Mouse (Mus musculus) liver, embryonic 16.5 days (tissue): ENCODE data around the gene Col19a1. TPM values are rescaled to one million over a fixed set of nuclear protein-coding genes. Genes with fewer than 3 reads are reported as not detected.

Source experiments
- ATAC-seq: fragments of 200-750 bp; cut with Nextera tagmentation; 2 replicates; pipeline ENCODE4 v1.8.0; 2017; ENCODE audit warnings: low read depth, mild to moderate bottlenecking, moderate number of reproducible peaks, moderate library complexity
- H3K27ac ChIP-seq: fragments of 300-500 bp; sonication (generic); 2 replicates; pipeline ENCODE4 v1.5.1; 2014; ENCODE audit warnings: mild to moderate bottlenecking, low read length
- H3K27me3 ChIP-seq: fragments of 300-500 bp; sonication (generic); 2 replicates; pipeline ENCODE4 v1.6.1; 2014; ENCODE audit warnings: low read depth, low read length, mixed read lengths; ENCODE audit not compliant: control insufficient read depth, insufficient read depth
- H3K36me3 ChIP-seq: fragments of 300-500 bp; sonication (generic); 2 replicates; pipeline ENCODE4 v1.6.1; 2014; ENCODE audit warnings: mild to moderate bottlenecking; ENCODE audit not compliant: control insufficient read depth, insufficient read depth
- H3K4me1 ChIP-seq: fragments of 300-500 bp; sonication (generic); 2 replicates; pipeline ENCODE4 v1.6.1; 2014; ENCODE audit warnings: low read depth, low read length, mixed read lengths; ENCODE audit not compliant: control insufficient read depth
- H3K4me2 ChIP-seq: fragments of 300-500 bp; sonication (generic); 2 replicates; pipeline ENCODE4 v1.6.1; 2014; ENCODE audit warnings: low read depth, low read length, mixed read lengths
- H3K4me3 ChIP-seq: fragments of 300-500 bp; sonication (generic); 2 replicates; pipeline ENCODE4 v1.5.1; 2014; ENCODE audit warnings: low read depth, mild to moderate bottlenecking, low read length
- H3K9ac ChIP-seq: fragments of 300-500 bp; sonication (generic); 2 replicates; pipeline ENCODE4 v1.6.1; 2014; ENCODE audit warnings: low read depth, low read length
- H3K9me3 ChIP-seq: fragments of 300-500 bp; sonication (generic); replicated peaks from 2 replicates; pipeline ENCODE4 v1.6.1; 2016; ENCODE audit warnings: low read length; ENCODE audit not compliant: control insufficient read depth
- WGBS: fragments of 180-500 bp; shearing (Covaris S2); extraction: QIAGEN DNeasy Blood & Tissue Kit; methylation state at CpG from one replicate; pipeline ENCODE4 v1.1.7; 2014; ENCODE audit not compliant: insufficient replicate concordance; 5-methylcytosine and 5-hydroxymethylcytosine counted together
- polyA plus RNA-seq: library from polyadenylated mRNA; unstranded; fragments of >200 nt; fragmentation: Nextera tagmentation; extraction: Ambion mirVana; gene quantifications from 2 replicates; pipeline ENCODE4 v1.2.1, GENCODE M21; 2015

The Col19a1 gene
- polyA plus RNA-seq, 1 experiment from 2014 or later, result 0.09 TPM

- Histone ChIP-seq H3K27ac (no peak overlapping the region), H3K36me3 (no peaks in the 10 kb centered on the region), H3K27me3 (no peaks in the 10 kb centered on the region), H3K4me2 (no peak overlapping the region), H3K4me1 (no peaks in the 10 kb centered on the region), H3K4me3 (no peak overlapping the region), H3K9me3 (no peaks in the 10 kb centered on the region), H3K9ac (no peak overlapping the region)
- WGBS, result 60% methylated on average over 18 of the region's 18 CpGs
- no peak for ATAC-seq
Observed at GRCm38 (mm10) chr1:24550560-24551280, 36.6 kb downstream of the Col19a1 start.

GRCm38 (mm10) chr1:24550031-24550430 is 37.2 kb downstream of the Col19a1 start:
- Histone ChIP-seq H3K4me1 (no peaks in the 10 kb centered on the region), H3K4me3 (no peak overlapping the region), H3K27me3 (no peaks in the 10 kb centered on the region), H3K27ac (no peak overlapping the region), H3K9me3 (no peaks in the 10 kb centered on the region), H3K9ac (no peak overlapping the region), H3K4me2 (no peak overlapping the region), H3K36me3 (no peaks in the 10 kb centered on the region)
- 60% methylated on average over 10 of the region's 10 CpGs for WGBS
- no peak for ATAC-seq

DNA sequence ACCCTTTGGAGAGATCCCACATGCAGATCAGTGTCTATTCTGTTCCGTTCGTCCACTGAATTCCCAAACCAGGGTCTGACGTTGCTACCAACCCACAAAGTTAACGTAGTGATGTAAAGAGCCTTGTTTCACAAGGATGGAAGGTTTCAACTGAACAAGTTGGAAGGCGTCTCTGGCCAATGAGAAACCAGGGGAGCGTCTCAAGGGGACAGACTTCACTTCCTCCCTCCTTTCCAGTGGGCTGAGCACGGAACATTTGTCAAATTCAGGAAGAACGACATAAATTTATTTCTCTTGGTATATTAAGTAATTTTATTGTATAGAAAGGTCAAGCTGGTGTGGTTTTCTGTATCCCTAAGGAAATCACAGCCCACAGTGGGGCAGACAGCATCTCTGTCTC is 38.2 kb downstream of the Col19a1 start:
- H3K36me3 ChIP-seq, result no peaks in the 10 kb centered on the region
- H3K4me3 ChIP-seq, result no peak overlapping the region
- no peaks in the 10 kb centered on the region for H3K27me3 ChIP-seq
- no peak overlapping the region for H3K4me2 ChIP-seq
- ATAC-seq, result no peak
- no peak overlapping the region for H3K27ac ChIP-seq
- WGBS, result 55% methylated on average over 8 of the region's 8 CpGs
- no peak overlapping the region for H3K9ac ChIP-seq
- H3K4me1 ChIP-seq, result no peaks in the 10 kb centered on the region
- no peaks in the 10 kb centered on the region for H3K9me3 ChIP-seq

- no peaks in the 10 kb centered on the region for H3K36me3 ChIP-seq
- no peak for ATAC-seq
- no peaks in the 10 kb centered on the region for H3K9me3 ChIP-seq
- H3K4me3 ChIP-seq, result no peak overlapping the region
- 17% methylated on average over 1 of the region's 1 CpGs for WGBS
- no peak overlapping the region for H3K27ac ChIP-seq
- no peaks in the 10 kb centered on the region for H3K4me1 ChIP-seq
- no peak overlapping the region for H3K4me2 ChIP-seq
- no peaks in the 10 kb centered on the region for H3K27me3 ChIP-seq
- H3K9ac ChIP-seq, result no peak overlapping the region
Observed at GRCm38 (mm10) chr1:24547574-24547973, 39.7 kb downstream of the Col19a1 start.

- no peak overlapping the region for H3K27ac ChIP-seq
- no peak overlapping the region for H3K9ac ChIP-seq
- H3K4me3 ChIP-seq, result no peak overlapping the region
- H3K36me3 ChIP-seq, result no peaks in the 10 kb centered on the region
- H3K27me3 ChIP-seq, result no peaks in the 10 kb centered on the region
- no peak overlapping the region for H3K4me2 ChIP-seq
- ATAC-seq, result no peak
- no peaks in the 10 kb centered on the region for H3K4me1 ChIP-seq
- no peaks in the 10 kb centered on the region for H3K9me3 ChIP-seq
- WGBS, result 28% methylated on average over 1 of the region's 1 CpGs
Observed at GRCm38 (mm10) chr1:24539852-24540251, 47.4 kb downstream of the Col19a1 start.

- Histone ChIP-seq H3K4me3 (no peak overlapping the region), H3K36me3 (no peaks in the 10 kb centered on the region), H3K27ac (no peak overlapping the region), H3K9ac (no peak overlapping the region), H3K4me2 (no peak overlapping the region), H3K27me3 (no peaks in the 10 kb centered on the region), H3K4me1 (no peaks in the 10 kb centered on the region), H3K9me3 (no peaks in the 10 kb centered on the region)
- 64% methylated on average over 2 of the region's 2 CpGs for WGBS
- no peak for ATAC-seq
Observed at GRCm38 (mm10) chr1:24527194-24527593, 60.1 kb downstream of the Col19a1 start.

- WGBS, result 55% methylated on average over 4 of the region's 4 CpGs
- Histone ChIP-seq H3K27ac (no peak overlapping the region), H3K36me3 (no peaks in the 10 kb centered on the region), H3K4me3 (no peak overlapping the region), H3K4me2 (no peak overlapping the region), H3K9me3 (no peaks in the 10 kb centered on the region), H3K27me3 (no peaks in the 10 kb centered on the region), H3K9ac (no peak overlapping the region), H3K4me1 (no peaks in the 10 kb centered on the region)
- ATAC-seq, result no peak
Observed at GRCm38 (mm10) chr1:24517462-24517861, 69.8 kb downstream of the Col19a1 start.

- Histone ChIP-seq H3K9me3 (no peaks in the 10 kb centered on the region), H3K27me3 (no peaks in the 10 kb centered on the region), H3K36me3 (no peaks in the 10 kb centered on the region), H3K9ac (no peak overlapping the region), H3K4me3 (no peak overlapping the region), H3K4me1 (no peaks in the 10 kb centered on the region), H3K27ac (no peak overlapping the region), H3K4me2 (no peak overlapping the region)
- WGBS, result 66% methylated on average over 5 of the region's 5 CpGs
- ATAC-seq, result no peak
Observed at GRCm38 (mm10) chr1:24515341-24515740, 71.9 kb downstream of the Col19a1 start.

- no peak for ATAC-seq
- WGBS, result 58% methylated on average over 6 of the region's 6 CpGs
- Histone ChIP-seq H3K36me3 (no peaks in the 10 kb centered on the region), H3K9me3 (no peaks in the 10 kb centered on the region), H3K27ac (no peak overlapping the region), H3K4me1 (no peaks in the 10 kb centered on the region), H3K9ac (no peak overlapping the region), H3K4me3 (no peak overlapping the region), H3K27me3 (no peaks in the 10 kb centered on the region), H3K4me2 (no peak overlapping the region)
Observed at GRCm38 (mm10) chr1:24511536-24511935, 75.7 kb downstream of the Col19a1 start.
